Mouse (Mus musculus) embryonic stem cell, embryonic (primary cell): Measurements from ENCODE around the gene Slc2a8.

Experiments
- CTCF ChIA-PET, 4 experiments: fragments of 300-600 bp in 2 of 4; fragments of 350-600 bp in 2 of 4; sonication (Branson Sonifier 250); formaldehyde crosslinking; loops; one replicate each; lab custom pipeline; 2022; ENCODE audit warnings: inconsistent platforms in 2 of 4; lab: Charles Lee
- POLR2A ChIA-PET, 4 experiments: fragments of 300-600 bp in 2 of 4; fragments of 350-600 bp in 2 of 4; sonication (Branson Sonifier 250); formaldehyde crosslinking; loops; one replicate each; lab custom pipeline; 2022; ENCODE audit warnings: antibody characterized with exemption in 4 of 4, inconsistent platforms in 1 of 4; lab: Charles Lee

Slc2a8 gene

DNA sequence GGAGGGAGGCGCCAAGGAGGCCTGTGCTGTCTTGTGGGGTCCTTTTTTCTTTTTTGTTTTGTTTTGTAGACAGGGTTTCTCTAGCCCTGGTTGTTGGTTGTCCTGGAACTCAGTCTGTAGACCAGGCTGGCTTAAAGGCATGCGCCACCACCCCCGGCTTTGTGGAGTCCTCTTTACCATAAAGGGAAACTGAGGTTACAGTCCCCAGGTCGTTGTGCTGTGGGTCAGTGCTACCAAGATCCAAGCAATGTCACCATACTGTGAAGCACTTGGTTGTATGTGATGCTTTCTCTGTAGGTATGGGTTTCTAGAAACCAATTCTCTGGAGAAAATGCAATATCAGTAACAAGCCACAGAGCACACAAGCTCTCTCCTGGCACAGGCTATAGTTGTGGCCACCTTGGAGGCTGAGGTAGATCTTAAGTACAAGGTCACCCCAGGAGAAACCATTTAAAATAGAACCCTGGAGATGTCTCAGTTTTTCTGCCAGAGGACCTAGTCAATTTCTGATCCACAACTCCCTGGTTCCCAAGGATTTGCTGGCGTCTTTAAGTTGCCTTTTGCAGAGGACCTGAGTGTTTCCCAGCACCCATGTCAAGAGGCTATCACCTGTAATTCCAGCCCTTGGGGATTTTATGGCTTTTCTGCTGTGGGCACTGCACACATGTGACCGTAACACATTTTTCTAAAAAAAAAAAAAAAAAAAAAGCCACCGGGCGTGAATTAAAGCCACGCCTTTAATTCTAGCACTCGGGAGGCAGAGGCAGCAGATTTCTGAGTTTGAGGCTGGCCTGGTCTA, 17.0 kb downstream of the Slc2a8 start:
- ChIA-PET POLR2A (interaction anchor here (0.6 to 13.5 kb wide), 40 partner anchors 8 to 565 kb away, joined by 3 to 403 read pairs (median 6); partner anchors contain the start of genes Slc2a8 (in 4 of the 4) and Garnl3 (in 2 of the 4)), CTCF (no interaction called here)

GRCm38 (mm10) chr2:32963981-32964380, 17.9 kb downstream of the Slc2a8 start:
- CTCF ChIA-PET, result no interaction called here
- POLR2A ChIA-PET, result interaction anchor here (0.7 to 13.5 kb wide), 39 partner anchors 9 to 483 kb away, joined by 3 to 403 read pairs (median 7); partner anchors contain the start of genes Slc2a8 (in 3 of the 4) and Garnl3 (in 2 of the 4)

GRCm38 (mm10) chr2:32963544-32963943, 18.3 kb downstream of the Slc2a8 start:
- CTCF ChIA-PET, result no interaction called here
- POLR2A ChIA-PET, result interaction anchor here (0.8 to 13.5 kb wide), 47 partner anchors 9 to 483 kb away, joined by 3 to 403 read pairs (median 6); partner anchors contain the start of genes Garnl3 (in 3 of the 4) and Slc2a8 (in 3 of the 4)

GRCm38 (mm10) chr2:32962875-32963220, 19.0 kb downstream of the Slc2a8 start:
- CTCF ChIA-PET, result interaction anchor here in 1 of 4 experiments (1.0 to 1.9 kb wide), 2 partner anchors 19 to 50 kb away, joined by 3 to 8 read pairs; partner anchors contain the start of gene Slc2a8
- POLR2A ChIA-PET, result interaction anchor here (0.6 to 13.5 kb wide), 65 partner anchors 9 to 738 kb away, joined by 3 to 403 read pairs (median 5); partner anchors contain the start of genes Garnl3 (in 3 of the 4), Slc2a8 (in 3 of the 4), Cfap157 (in 1 of the 4) and Ralgps1 (in 1 of the 4)

GRCm38 (mm10) chr2:32962062-32962874, 19.6 kb downstream of the Slc2a8 start:
- POLR2A ChIA-PET, result interaction anchor here (0.6 to 13.5 kb wide), 99 partner anchors 8 to 737 kb away, joined by 3 to 403 read pairs (median 5); partner anchors contain the start of genes Garnl3 (in 3 of the 4), Slc2a8 (in 3 of the 4), Ralgps1 (in 2 of the 4) and Angptl2 (in 1 of the 4)
- CTCF ChIA-PET, result interaction anchor here in 1 of 4 experiments (1.0 to 1.9 kb wide), 5 partner anchors 20 to 169 kb away, joined by 3 to 8 read pairs (median 8); partner anchors contain the start of genes Garnl3 and Slc2a8

DNA sequence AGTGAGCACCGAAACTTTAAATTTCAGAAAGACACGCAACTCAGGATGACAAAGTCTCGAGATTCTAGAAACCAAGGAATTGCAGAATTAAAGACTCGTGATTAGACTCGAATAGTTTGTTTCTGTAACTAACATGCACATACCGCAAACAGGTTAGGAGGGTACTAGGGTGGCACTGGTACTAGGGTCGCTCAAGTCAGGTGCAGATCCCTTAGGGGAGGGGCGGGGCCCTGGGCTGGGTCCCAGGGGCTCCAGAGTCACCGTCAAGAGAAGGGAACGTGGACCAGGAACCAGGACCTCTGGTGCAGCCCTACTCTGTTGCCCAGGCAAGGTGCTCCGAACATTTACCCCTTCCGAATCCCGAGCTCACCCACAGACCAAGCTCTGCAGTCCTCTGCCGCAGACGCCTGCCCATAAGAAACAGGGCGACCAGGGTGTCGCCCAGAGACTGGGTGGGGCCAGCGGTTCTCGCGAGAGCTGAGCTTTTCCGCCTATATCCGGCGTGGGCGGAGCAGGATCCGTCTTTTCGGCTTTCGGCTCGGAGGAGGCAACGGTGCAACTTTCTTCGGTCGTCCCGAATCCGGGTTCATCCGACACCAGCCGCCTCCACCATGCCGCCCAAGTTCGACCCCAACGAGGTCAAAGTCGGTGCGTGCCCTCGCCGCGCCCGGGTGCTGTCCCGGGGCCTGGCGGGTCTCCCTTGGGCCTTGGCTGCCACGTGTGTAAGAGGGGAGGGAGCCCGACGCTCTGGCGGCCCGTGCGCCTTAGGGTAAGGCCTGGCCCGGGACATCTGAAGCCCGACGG, 20.5 kb downstream of the Slc2a8 start, which contains the start of the genes Rpl12 and Lrsam1:
TSS of gene Rpl12 (plus strand) at position 368 of the 804 bp plus-strand sequence.
TSS of gene Lrsam1 (minus strand) at position 423 of the 804 bp plus-strand sequence.
- CTCF ChIA-PET, result interaction anchor here in 2 of 4 experiments (0.6 to 1.9 kb wide), 11 partner anchors 12 to 353 kb away, joined by 3 to 8 read pairs (median 3); partner anchors contain the start of genes Garnl3 (in 1 of the 2), Slc2a8 (in 1 of the 2) and Tor2a (in 1 of the 2)
- POLR2A ChIA-PET, result interaction anchor here (0.5 to 13.5 kb wide), 188 partner anchors 7 to 915 kb away, joined by 3 to 403 read pairs (median 4); partner anchors contain the start of genes Garnl3 (in 3 of the 4), Ralgps1 (in 3 of the 4), Slc2a8 (in 3 of the 4) and Angptl2 (in 1 of the 4)

- POLR2A ChIA-PET, result interaction anchor here in 3 of 4 experiments (0.6 to 13.5 kb wide), 32 partner anchors 6 to 508 kb away, joined by 3 to 403 read pairs (median 9); partner anchors contain the start of genes Slc2a8 (in 3 of the 3), Garnl3 (in 2 of the 3), Ptrh1 (in 1 of the 3) and St6galnac4 (in 1 of the 3)
- CTCF ChIA-PET, result interaction anchor here in 2 of 4 experiments (1.1 to 1.9 kb wide), 7 partner anchors 14 to 240 kb away, joined by 3 to 8 read pairs (median 3); partner anchors contain the start of gene Tor2a (in 1 of the 2)
Measured at GRCm38 (mm10) chr2:32960273-32960672, 21.6 kb downstream of the Slc2a8 start.

DNA sequence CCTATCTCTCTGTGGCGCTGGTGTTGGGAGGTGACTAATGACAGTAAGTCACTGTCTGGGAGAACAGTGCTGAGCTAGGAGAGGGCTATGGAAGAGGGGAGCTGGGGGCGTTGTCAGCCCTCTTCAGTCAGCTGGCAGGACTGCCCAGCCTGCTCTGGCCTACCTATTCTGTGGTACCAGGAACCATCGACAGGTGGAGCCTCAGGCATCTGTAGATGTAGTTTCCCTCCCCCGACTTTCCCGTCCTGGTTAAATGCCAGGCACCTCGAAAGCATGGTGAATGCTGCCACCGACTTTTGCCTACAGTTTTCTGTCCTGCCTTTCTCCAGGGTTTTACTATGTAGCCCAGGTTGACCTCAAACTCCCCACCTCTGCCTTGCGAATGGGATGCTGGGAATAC, 24.5 kb downstream of the Slc2a8 start:
- CTCF ChIA-PET, result interaction anchor here (0.6 to 1.9 kb wide), 12 partner anchors 9 to 1060 kb away, joined by 3 to 7 read pairs (median 4); partner anchors contain the start of gene Slc2a8 (in 1 of the 4)
- POLR2A ChIA-PET, result interaction anchor here in 2 of 4 experiments (1.0 to 13.5 kb wide), 14 partner anchors 9 to 151 kb away, joined by 3 to 403 read pairs (median 4); partner anchors contain the start of gene Slc2a8 (in 2 of the 2)

- ChIA-PET POLR2A (interaction anchor here in 3 of 4 experiments (0.6 to 13.5 kb wide), 13 partner anchors 8 to 117 kb away, joined by 3 to 403 read pairs (median 7); partner anchors contain the start of genes Lrsam1 (in 1 of the 3), Rpl12 (in 1 of the 3) and Slc2a8 (in 1 of the 3)), CTCF (interaction anchor here (0.6 to 2.9 kb wide), 14 partner anchors 9 to 653 kb away, joined by 3 to 27 read pairs (median 4); partner anchors contain the start of gene Slc2a8 (in 1 of the 4))
Measured at GRCm38 (mm10) chr2:32954581-32954980, 27.3 kb downstream of the Slc2a8 start.

GRCm38 (mm10) chr2:32947454-32947853, 34.4 kb downstream of the Slc2a8 start:
- ChIA-PET CTCF (interaction anchor here in 2 of 4 experiments (0.5 to 1.4 kb wide), 3 partner anchors 9 to 96 kb away, joined by 3 to 5 read pairs (median 4); no protein-coding TSS in a partner anchor), POLR2A (interaction anchor here in 3 of 4 experiments (0.6 to 14.1 kb wide), 8 partner anchors 12 to 35 kb away, joined by 3 to 403 read pairs (median 8); partner anchors contain the start of genes Lrsam1 (in 3 of the 3), Rpl12 (in 3 of the 3) and Slc2a8 (in 1 of the 3))

GRCm38 (mm10) chr2:32940483-32940882, 41.4 kb downstream of the Slc2a8 start:
- POLR2A ChIA-PET, result interaction anchor here (0.5 to 14.1 kb wide), 43 partner anchors 8 to 462 kb away, joined by 3 to 403 read pairs (median 6); partner anchors contain the start of genes Lrsam1 (in 4 of the 4), Rpl12 (in 4 of the 4), Slc2a8 (in 3 of the 4) and Garnl3 (in 2 of the 4)
- CTCF ChIA-PET, result interaction anchor here (0.5 to 6.1 kb wide), 26 partner anchors 9 to 623 kb away, joined by 3 to 79 read pairs (median 6); partner anchors contain the start of genes Lrsam1 (in 1 of the 4), Rpl12 (in 1 of the 4), Slc2a8 (in 1 of the 4) and Tor2a (in 1 of the 4)

GRCm38 (mm10) chr2:32939418-32939817, 42.5 kb downstream of the Slc2a8 start:
- ChIA-PET POLR2A (interaction anchor here (0.6 to 14.1 kb wide), 39 partner anchors 7 to 463 kb away, joined by 3 to 403 read pairs (median 5); partner anchors contain the start of genes Lrsam1 (in 4 of the 4), Rpl12 (in 4 of the 4), Slc2a8 (in 2 of the 4) and Garnl3 (in 1 of the 4)), CTCF (interaction anchor here (0.5 to 6.1 kb wide), 49 partner anchors 10 to 974 kb away, joined by 3 to 79 read pairs (median 4); partner anchors contain the start of genes Lrsam1 (in 2 of the 4), Rpl12 (in 2 of the 4), Slc2a8 (in 2 of the 4) and Garnl3 (in 1 of the 4))

DNA sequence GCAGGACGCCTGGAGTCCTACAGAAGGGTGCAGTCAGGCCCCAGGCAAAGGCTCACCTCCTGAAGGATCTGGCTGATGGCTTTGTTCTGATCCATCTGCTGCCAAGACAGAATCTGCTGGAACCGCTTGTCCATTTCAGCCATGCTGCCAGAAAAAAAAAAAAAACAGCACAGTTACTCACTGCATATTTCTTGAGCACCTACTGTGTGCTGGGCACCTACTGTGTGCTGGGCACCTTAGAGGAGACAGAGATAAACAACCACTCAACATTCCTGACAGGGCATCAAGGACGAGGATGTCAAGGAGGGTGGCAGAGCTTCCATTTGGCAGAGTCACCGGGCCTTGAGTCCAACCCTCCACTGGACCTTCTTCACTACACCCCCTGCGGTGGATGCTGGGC, 43.1 kb downstream of the Slc2a8 start:
- CTCF ChIA-PET, result interaction anchor here (0.6 to 6.1 kb wide), 8 partner anchors 10 to 230 kb away, joined by 3 to 79 read pairs (median 6); no protein-coding TSS in a partner anchor
- POLR2A ChIA-PET, result interaction anchor here in 3 of 4 experiments (0.7 to 14.1 kb wide), 15 partner anchors 8 to 224 kb away, joined by 3 to 403 read pairs (median 14); partner anchors contain the start of genes Lrsam1 (in 3 of the 3), Rpl12 (in 3 of the 3), Garnl3 (in 1 of the 3) and Slc2a8 (in 1 of the 3)

- ChIA-PET CTCF (interaction anchor here in 3 of 4 experiments (0.9 to 1.7 kb wide), 13 partner anchors 20 to 471 kb away, joined by 3 to 12 read pairs (median 3); partner anchors contain the start of genes 9430097D07Rik (in 1 of the 3), Garnl3 (in 1 of the 3), Pip5kl1 (in 1 of the 3) and Slc2a8 (in 1 of the 3)), POLR2A (interaction anchor here (0.8 to 11.1 kb wide), 30 partner anchors 8 to 245 kb away, joined by 3 to 160 read pairs (median 5); partner anchors contain the start of genes Lrsam1 (in 3 of the 4), Rpl12 (in 3 of the 4) and Slc2a8 (in 1 of the 4))
Measured at GRCm38 (mm10) chr2:32931730-32932129, 50.2 kb downstream of the Slc2a8 start.
